Mouse (Mus musculus): ENCODE results near the gene Tek. TPM values are rescaled to one million over a fixed set of nuclear protein-coding genes. Genes with fewer than 3 reads are reported as not detected.
"Not testable (repeated sequence)": the region's sequence is repeated elsewhere in the genome, so short reads cannot be mapped to it uniquely, and the experiment has no call there.

Tek gene
- polyA plus RNA-seq (2016; fragmentation: Nextera tagmentation; extraction: Ambion mirVana): 8.7 and 9.8 TPM in 2 replicates

DNA sequence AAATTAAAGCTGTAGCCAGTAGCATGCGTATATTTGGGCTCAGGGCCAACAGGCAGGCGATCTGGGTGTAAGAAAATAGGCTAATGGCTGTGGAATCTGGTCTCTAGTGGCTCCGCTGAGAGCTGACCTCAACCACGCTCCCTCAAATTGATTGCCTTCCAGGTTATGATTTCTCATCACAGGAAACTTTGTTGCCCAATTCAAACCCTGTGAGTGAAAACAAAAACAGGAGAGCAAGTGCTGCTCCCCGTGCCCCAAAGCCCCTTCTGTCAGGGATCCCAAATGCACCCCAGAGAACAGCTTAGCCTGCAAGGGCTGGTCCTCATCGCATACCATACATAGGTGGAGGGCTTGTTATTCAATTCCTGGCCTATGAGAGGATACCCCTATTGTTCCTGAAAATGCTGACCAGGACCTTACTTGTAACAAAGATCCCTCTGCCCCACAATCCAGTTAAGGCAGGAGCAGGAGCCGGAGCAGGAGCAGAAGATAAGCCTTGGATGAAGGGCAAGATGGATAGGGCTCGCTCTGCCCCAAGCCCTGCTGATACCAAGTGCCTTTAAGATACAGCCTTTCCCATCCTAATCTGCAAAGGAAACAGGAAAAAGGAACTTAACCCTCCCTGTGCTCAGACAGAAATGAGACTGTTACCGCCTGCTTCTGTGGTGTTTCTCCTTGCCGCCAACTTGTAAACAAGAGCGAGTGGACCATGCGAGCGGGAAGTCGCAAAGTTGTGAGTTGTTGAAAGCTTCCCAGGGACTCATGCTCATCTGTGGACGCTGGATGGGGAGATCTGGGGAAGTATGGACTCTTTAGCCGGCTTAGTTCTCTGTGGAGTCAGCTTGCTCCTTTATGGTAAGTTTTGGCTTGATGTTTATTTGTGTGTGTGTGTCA lies at the start of gene Tek:
Tek (plus strand) TSS at position 452 of the 894 bp plus-strand sequence.
- Histone ChIP-seq H3K4me1 (no peaks in the 10 kb centered on the region), H3K4me3 (no peak within 1 kb of the TSS), H3K27ac (no peak within 1 kb of the TSS), H3K9me3 (replicated peaks) (no peaks in the 10 kb centered on the region), H3K36me3 (no peaks in the 10 kb centered on the region), H3K9ac (no peak within 1 kb of the TSS), H3K27me3 (no peaks in the 10 kb centered on the region), H3K4me2 (replicated peaks) (no peak within 1 kb of the TSS)
- 71% methylated on average over 16 of the region's 16 CpGs for WGBS
- ATAC-seq (ENCODE audit: low FRiP score): no peak

DNA sequence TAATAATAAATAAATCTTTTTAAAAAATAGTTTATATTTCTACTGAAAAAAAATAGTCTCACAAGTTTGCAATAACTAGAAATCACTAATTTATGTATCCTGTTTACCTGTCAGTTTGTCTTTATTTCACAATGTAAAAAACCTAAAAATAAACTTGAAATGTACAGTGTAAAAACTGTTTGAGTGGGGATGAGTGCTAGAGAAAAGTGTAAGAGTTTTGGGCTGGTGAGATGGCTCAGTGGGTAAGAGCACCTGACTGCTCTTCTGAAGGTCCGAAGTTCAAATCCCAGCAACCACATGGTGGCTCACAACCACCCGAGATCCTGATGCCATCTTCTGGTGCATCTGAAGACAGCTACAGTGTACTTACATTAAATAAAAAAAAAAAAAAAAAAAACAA lies 49.3 kb upstream of the Tek start:
- not testable (repeated sequence) for ATAC-seq (ENCODE audit: low FRiP score)
- 82% methylated on average over 2 of the region's 2 CpGs for WGBS

DNA sequence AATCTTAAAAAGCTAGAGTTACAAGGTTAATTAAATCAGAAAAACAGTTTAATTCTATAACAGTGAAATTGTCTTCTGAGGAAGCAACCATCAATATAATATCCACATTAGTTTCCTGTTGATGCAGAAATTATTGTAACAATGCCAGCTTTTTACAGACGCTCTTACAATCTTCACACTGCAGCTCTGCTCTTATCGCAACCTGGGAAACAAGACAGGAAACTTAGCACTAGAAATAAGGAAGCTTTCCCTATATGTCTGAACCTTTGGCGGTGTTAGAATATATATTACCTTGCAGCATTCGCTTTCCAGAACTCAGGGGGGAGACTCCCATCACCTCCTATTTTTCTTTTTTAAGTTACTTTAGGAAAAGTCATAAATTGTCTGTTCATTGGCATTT lies 48.0 kb upstream of the Tek start:
- Histone ChIP-seq H3K27me3 (no peaks in the 10 kb centered on the region), H3K36me3 (peaks cover 32% of the 10 kb centered on the region), H3K4me1 (no peaks in the 10 kb centered on the region), H3K9me3 (replicated peaks) (no peaks in the 10 kb centered on the region), H3K4me3 (no peak overlapping the region), H3K9ac (no peak overlapping the region), H3K27ac (no peak overlapping the region), H3K4me2 (replicated peaks) (no peak overlapping the region)
- WGBS: 87% methylated on average over 4 of the region's 4 CpGs
- ATAC-seq (ENCODE audit: low FRiP score): no peak

More for the DNA sequence above, 49.3 kb upstream of the Tek start:
- H3K9ac ChIP-seq; H3K27me3 ChIP-seq; H3K9me3 ChIP-seq (replicated peaks); H3K27ac ChIP-seq; H3K4me1 ChIP-seq; H3K4me3 ChIP-seq; H3K4me2 ChIP-seq (replicated peaks): not testable (repeated sequence)
- peaks cover 33% of the 10 kb centered on the region for H3K36me3 ChIP-seq

DNA sequence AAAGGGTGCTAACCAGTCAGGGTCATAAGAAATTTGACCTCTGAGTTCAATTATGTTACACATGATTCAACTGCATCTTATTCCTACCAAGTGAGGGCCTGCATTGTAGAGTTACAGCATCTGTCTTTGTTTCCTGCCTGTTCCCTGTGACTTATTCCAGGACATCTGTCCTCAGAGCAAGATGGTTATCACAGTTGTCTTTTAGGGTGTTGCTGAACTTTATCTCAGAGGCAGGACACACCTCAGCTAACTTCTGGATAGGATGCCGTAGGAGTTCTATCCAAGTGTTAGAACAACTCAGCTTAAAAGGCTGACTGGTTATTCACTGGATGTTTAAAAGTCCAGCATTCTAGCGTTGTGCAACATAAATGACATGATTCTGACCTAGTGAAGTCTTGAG lies 46.9 kb upstream of the Tek start:
- Histone ChIP-seq H3K9ac (no peak overlapping the region), H3K27me3 (no peaks in the 10 kb centered on the region), H3K9me3 (replicated peaks) (no peaks in the 10 kb centered on the region), H3K4me3 (no peak overlapping the region), H3K4me1 (no peaks in the 10 kb centered on the region), H3K4me2 (replicated peaks) (no peak overlapping the region), H3K27ac (no peak overlapping the region), H3K36me3 (peaks cover 27% of the 10 kb centered on the region)
- WGBS: 94% methylated on average over 2 of the region's 2 CpGs
- ATAC-seq (ENCODE audit: low FRiP score): no peak

DNA sequence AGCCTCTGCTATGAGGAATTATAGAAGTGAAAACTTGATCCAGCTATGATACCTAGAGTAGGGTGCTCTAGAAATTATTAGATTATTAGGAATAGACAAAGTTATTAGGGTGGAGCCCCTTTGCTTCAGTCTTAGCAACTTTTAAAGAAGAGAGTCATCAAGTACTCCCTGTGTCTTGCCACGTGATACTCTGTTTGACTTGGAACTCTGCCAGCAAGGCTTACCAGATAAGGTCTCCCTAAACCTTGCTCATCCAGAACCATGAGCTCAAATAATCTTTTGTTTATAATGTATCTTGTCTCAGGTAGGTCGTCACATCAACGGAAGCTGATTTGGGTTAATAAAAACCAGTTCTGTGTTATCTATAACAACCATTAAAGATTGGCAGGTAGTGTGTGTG lies 42.7 kb upstream of the Tek start:
- no peak overlapping the region for H3K27ac ChIP-seq
- ATAC-seq (ENCODE audit: low FRiP score): no peak
- H3K4me3 ChIP-seq: no peak overlapping the region
- WGBS: 88% methylated on average over 3 of the region's 3 CpGs
- H3K9me3 ChIP-seq (replicated peaks): no peaks in the 10 kb centered on the region
- H3K27me3 ChIP-seq: no peaks in the 10 kb centered on the region
- no peak overlapping the region for H3K9ac ChIP-seq
- H3K4me2 ChIP-seq (replicated peaks): no peak overlapping the region
- no peaks in the 10 kb centered on the region for H3K4me1 ChIP-seq
- H3K36me3 ChIP-seq: peaks cover 12% of the 10 kb centered on the region; the same call in 1 of the 2 replicates

DNA sequence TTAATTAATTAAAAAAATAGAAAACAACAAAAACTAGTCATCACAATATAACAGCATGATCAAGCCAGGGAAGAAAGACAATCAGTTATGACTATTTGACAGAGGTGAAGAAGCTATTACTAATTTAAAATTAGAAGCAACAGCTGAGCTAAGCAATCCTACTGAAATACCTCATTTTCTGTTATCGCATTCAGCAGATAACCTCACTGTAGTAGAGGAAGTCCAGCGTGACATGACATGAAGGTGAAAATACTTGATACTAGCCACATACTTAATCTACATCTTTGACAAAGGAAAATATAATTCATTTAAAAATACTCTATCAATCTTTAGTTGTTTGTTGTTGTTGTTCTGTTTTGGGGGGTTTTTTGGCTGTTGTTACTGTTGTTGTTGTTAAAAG lies 28.1 kb upstream of the Tek start:
- ATAC-seq (ENCODE audit: low FRiP score): no peak
- Histone ChIP-seq H3K27ac (no peak overlapping the region), H3K4me3 (no peak overlapping the region), H3K9me3 (replicated peaks) (no peaks in the 10 kb centered on the region), H3K4me2 (replicated peaks) (no peak overlapping the region), H3K9ac (no peak overlapping the region), H3K4me1 (no peaks in the 10 kb centered on the region), H3K36me3 (no peaks in the 10 kb centered on the region), H3K27me3 (no peaks in the 10 kb centered on the region)
- WGBS: 93% methylated on average over 2 of the region's 2 CpGs

DNA sequence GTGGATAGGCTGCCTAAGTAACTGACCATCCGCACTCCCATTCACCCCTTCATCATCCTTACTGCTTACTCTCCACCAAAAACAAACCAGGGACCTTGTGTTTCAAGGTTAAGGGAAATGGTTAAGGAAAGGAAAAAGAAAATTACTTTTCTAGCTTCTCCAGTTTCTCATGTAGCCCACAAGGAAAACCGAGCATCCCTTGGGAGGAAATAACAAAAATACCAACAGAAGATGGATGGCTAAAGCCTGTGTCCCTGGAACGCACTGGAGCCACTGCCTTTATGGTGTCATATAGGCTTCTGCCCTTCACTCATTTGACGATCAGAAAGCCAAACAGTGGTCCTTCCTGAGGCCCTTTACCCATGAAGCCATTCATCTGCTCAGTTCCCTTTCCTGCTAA lies 27.7 kb upstream of the Tek start:
- Histone ChIP-seq H3K4me2 (replicated peaks) (no peak overlapping the region), H3K27ac (no peak overlapping the region), H3K9me3 (replicated peaks) (no peaks in the 10 kb centered on the region), H3K9ac (no peak overlapping the region), H3K4me3 (no peak overlapping the region), H3K4me1 (no peaks in the 10 kb centered on the region), H3K36me3 (no peaks in the 10 kb centered on the region), H3K27me3 (no peaks in the 10 kb centered on the region)
- WGBS: 60% methylated on average over 4 of the region's 4 CpGs
- ATAC-seq (ENCODE audit: low FRiP score): no peak

DNA sequence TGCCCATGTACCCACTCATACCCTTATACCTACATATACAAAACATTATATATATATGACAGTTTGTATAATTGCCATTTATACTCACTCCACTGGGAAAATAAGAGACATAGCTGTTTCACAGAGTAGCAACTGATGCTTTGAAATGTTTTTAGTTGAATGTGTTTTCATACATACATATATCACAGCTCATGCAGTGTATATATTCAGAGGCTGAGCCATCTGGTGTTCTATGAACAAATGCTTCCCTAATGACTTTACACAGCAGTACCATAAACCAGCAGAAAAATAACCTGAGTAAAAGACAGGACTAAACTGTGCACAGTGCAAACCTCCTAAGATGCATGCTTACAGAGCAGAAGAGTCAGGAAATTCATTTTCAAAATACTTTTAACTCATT lies 25.3 kb upstream of the Tek start:
- H3K9ac ChIP-seq: no peak overlapping the region
- H3K9me3 ChIP-seq (replicated peaks): no peaks in the 10 kb centered on the region
- H3K27me3 ChIP-seq: no peaks in the 10 kb centered on the region
- no peak overlapping the region for H3K4me2 ChIP-seq (replicated peaks)
- H3K4me3 ChIP-seq: no peak overlapping the region
- no peak overlapping the region for H3K27ac ChIP-seq
- no peaks in the 10 kb centered on the region for H3K36me3 ChIP-seq
- H3K4me1 ChIP-seq: no peaks in the 10 kb centered on the region
- no peak for ATAC-seq (ENCODE audit: low FRiP score)

DNA sequence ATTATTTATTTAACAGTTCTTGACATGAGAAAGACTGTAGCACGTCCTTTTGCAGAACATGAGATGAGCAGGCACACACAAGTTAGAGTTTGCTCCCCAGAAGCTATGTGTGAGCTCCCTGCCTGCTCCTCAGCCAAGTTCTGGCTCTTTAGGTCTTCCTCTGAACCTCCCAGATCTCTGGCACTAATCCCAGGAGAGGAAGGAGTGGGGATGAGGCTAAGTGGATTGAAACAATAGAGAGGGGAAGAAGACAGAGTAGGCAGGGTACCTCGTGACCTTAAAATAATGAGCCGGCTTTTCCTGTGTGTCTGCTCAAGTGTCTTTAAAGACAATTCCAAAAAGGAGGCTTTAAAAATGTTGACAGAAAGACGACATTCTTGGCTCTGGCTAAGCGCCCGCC lies 23.9 kb upstream of the Tek start:
- Histone ChIP-seq H3K4me1 (no peaks in the 10 kb centered on the region), H3K4me2 (replicated peaks) (no peak overlapping the region), H3K9ac (no peak overlapping the region), H3K27ac (no peak overlapping the region), H3K9me3 (replicated peaks) (no peaks in the 10 kb centered on the region), H3K4me3 (no peak overlapping the region), H3K36me3 (no peaks in the 10 kb centered on the region), H3K27me3 (no peaks in the 10 kb centered on the region)
- 64% methylated on average over 6 of the region's 6 CpGs for WGBS
- no peak for ATAC-seq (ENCODE audit: low FRiP score)

DNA sequence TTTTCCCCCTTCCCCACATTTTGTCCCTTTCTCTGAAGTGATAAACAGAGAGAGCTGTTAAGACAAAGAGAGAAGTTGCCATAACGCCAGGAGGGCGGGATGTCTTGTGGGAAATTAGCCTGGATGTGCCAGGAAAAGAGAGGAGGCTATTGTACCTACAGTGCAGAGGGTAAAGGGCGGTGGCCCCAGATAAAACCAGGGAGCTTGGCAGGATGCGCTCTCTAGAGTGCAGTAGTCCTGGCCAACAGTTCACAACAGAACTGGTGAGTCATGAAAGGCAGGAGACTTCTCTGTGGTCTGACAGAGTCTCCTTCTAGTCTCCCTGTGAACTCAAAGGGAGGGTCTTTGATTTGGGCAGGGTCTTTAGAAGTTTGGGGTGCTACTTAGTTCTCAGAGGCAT lies 13.3 kb upstream of the Tek start:
- no peaks in the 10 kb centered on the region for H3K4me1 ChIP-seq
- no peak overlapping the region for H3K4me2 ChIP-seq (replicated peaks)
- H3K27ac ChIP-seq: no peak overlapping the region
- H3K27me3 ChIP-seq: no peaks in the 10 kb centered on the region
- H3K9ac ChIP-seq: no peak overlapping the region
- no peak overlapping the region for H3K4me3 ChIP-seq
- H3K36me3 ChIP-seq: no peaks in the 10 kb centered on the region
- no peaks in the 10 kb centered on the region for H3K9me3 ChIP-seq (replicated peaks)
- ATAC-seq (ENCODE audit: low FRiP score): no peak
- WGBS: 71% methylated on average over 4 of the region's 4 CpGs

DNA sequence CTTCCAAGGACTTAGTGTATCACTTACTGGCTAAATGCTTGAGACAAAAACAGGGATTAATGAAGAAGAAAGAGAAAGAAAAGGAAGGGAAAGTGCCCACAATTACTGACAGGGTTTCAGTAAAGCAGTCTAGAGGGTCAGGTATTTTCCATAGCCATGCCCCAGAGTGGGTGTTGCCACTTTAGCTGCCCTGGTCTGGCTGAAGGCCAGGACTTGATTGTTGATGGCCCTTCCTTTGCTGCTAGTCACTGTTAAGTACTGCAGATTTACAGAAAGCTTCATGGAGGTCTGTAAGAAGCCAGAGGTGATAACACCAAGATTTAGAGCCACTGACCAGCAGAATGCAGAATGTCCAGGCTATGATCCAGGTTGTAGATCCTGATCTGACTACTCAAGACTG lies 6.4 kb upstream of the Tek start:
- Histone ChIP-seq H3K36me3 (no peaks in the 10 kb centered on the region), H3K9ac (no peak overlapping the region), H3K4me2 (replicated peaks) (no peak overlapping the region), H3K9me3 (replicated peaks) (no peaks in the 10 kb centered on the region), H3K27ac (no peak overlapping the region), H3K27me3 (no peaks in the 10 kb centered on the region), H3K4me3 (no peak overlapping the region), H3K4me1 (no peaks in the 10 kb centered on the region)
- no peak for ATAC-seq (ENCODE audit: low FRiP score)

DNA sequence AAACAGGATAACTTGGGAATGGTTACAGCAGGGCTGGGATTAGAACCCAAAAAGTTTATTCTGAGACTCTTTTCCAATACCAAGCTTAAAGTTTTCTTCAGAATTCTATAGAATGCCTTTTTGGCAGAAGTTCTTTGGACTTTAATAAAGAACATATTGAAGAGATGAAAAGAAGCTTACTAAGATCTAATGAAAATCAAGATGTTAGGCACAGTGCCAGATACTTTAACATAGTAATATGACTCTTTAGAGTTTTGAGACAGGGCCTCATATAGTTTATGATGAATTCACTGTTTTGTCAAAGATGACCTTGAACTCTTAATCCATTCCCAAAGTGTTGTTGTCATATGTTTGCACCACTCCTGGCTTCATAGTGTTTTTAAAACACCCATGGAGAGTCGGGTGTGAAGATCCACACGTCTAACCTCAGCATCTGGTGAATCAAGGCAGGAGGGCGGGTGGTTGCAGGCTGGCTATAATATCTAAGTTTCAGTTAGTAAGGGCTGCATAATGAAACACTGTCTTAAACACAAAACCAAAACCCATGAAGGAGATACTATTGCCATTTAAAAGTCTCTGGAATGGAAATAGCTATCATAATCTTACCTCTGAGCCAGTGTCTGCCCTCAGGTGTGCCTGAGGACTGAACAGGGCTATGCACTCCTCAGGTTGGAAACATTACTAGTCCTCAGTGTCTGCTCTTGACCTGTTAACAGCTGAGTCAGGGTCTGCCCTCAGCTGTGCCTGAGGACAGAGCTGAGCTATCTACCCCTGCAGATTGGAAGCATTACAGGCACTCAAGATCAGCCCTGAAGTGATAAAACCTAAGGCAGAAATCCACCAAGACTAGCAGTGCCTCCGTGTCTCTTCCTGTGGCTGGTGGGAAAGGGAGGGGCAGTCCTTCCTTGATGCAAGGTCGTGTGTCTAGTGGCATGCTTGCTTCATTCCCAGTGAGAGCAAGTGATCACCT lies 1.5 kb upstream of the Tek start:
- no peak overlapping the region for H3K27ac ChIP-seq
- H3K4me2 ChIP-seq (replicated peaks): no peak overlapping the region
- H3K9me3 ChIP-seq (replicated peaks): no peaks in the 10 kb centered on the region
- H3K27me3 ChIP-seq: no peaks in the 10 kb centered on the region
- no peak for ATAC-seq (ENCODE audit: low FRiP score)
- H3K4me1 ChIP-seq: no peaks in the 10 kb centered on the region
- H3K4me3 ChIP-seq: no peak overlapping the region
- H3K9ac ChIP-seq: no peak overlapping the region
- 63% methylated on average over 5 of the region's 5 CpGs for WGBS
- no peaks in the 10 kb centered on the region for H3K36me3 ChIP-seq
